Mouse (Mus musculus) embryonic facial prominence, embryonic 13.5 days (tissue): ENCODE measurements around the gene Pcdh11x. TPM values are rescaled to one million over a fixed set of nuclear protein-coding genes. Genes with fewer than 3 reads are reported as not detected.
"Not testable (repeated sequence)": the region's sequence is repeated elsewhere in the genome, so short reads cannot be mapped to it uniquely, and the experiment has no call there.

Source experiments
- ATAC-seq: fragments of 200-750 bp; cut with Nextera tagmentation; 2 replicates; pipeline ENCODE4 v1.8.0; 2017; ENCODE audit warnings: low read depth; ENCODE audit not compliant: insufficient number of reproducible peaks, insufficient read depth, low FRiP score, low TSS enrichment
- H3K27ac ChIP-seq: fragments of 300-500 bp; sonication (generic); 2 replicates; pipeline ENCODE4 v1.5.1; 2015; ENCODE audit warnings: moderate library complexity, mild to moderate bottlenecking, inconsistent platforms
- H3K27me3 ChIP-seq: fragments of 300-500 bp; sonication (generic); 2 replicates; pipeline ENCODE4 v1.6.1; 2015; ENCODE audit warnings: mild to moderate bottlenecking, inconsistent platforms
- H3K36me3 ChIP-seq: fragments of 300-500 bp; sonication (generic); 2 replicates; pipeline ENCODE4 v1.6.1; 2015; ENCODE audit warnings: mild to moderate bottlenecking, inconsistent platforms
- H3K4me1 ChIP-seq: fragments of 300-500 bp; sonication (generic); 2 replicates; pipeline ENCODE4 v1.6.1; 2015; ENCODE audit warnings: inconsistent platforms
- H3K4me2 ChIP-seq: fragments of 300-500 bp; sonication (generic); 2 replicates; pipeline ENCODE4 v1.6.1; 2015; ENCODE audit warnings: moderate library complexity, mild to moderate bottlenecking, inconsistent platforms
- H3K4me3 ChIP-seq: fragments of 300-500 bp; sonication (generic); 2 replicates; pipeline ENCODE4 v1.5.1; 2015; ENCODE audit warnings: mild to moderate bottlenecking, inconsistent platforms
- H3K9ac ChIP-seq: fragments of 300-500 bp; sonication (generic); 2 replicates; pipeline ENCODE4 v1.6.1; 2015; ENCODE audit warnings: mild to moderate bottlenecking, inconsistent platforms
- H3K9me3 ChIP-seq: fragments of 300-500 bp; sonication (generic); 2 replicates; pipeline ENCODE4 v1.6.1; 2016; ENCODE audit warnings: inconsistent platforms
- WGBS: fragments of 180-500 bp; shearing (Covaris S2); methylation state at CpG from one replicate; pipeline ENCODE4 v1.1.7; 2015; ENCODE audit warnings: mixed read lengths; 5-methylcytosine and 5-hydroxymethylcytosine counted together
- polyA plus RNA-seq: library from polyadenylated mRNA; unstranded; fragments of >200 nt; fragmentation: Nextera tagmentation; extraction: Ambion mirVana; gene quantifications from 2 replicates; pipeline ENCODE4 v1.2.1, GENCODE M21; 2015

Gene Pcdh11x
- polyA plus RNA-seq, 1 experiment from 2014 or later: 12.3 TPM

- Histone ChIP-seq H3K4me3 (no peak overlapping the region), H3K9ac (no peak overlapping the region), H3K4me2 (no peak overlapping the region), H3K36me3 (no peaks in the 10 kb centered on the region), H3K27me3 (no peaks in the 10 kb centered on the region), H3K4me1 (no peaks in the 10 kb centered on the region), H3K27ac (no peak overlapping the region), H3K9me3 (no peaks in the 10 kb centered on the region)
- 75% methylated on average over 3 of the region's 3 CpGs for WGBS
- ATAC-seq: no peak
Observed at GRCm38 (mm10) chrX:120524986-120525385, 234.9 kb downstream of the Pcdh11x start.

DNA sequence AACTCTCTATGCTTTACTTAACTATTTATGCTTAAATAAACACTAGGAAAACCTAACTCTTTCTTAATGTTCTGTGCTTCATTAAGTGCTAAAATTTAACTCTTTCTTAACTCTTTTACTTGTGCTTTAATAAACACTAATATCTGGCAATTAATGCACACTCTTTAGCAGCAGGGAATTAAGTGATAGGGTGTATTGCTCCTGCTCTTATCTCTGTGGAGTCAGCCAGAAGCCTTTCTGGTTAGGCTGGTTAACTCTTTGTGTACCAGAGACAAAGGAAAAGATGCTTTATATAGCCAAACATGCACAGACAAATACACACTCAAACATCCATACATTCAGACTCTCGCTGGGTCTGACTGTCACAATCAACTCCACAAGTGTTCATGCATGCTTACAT lies 309.2 kb downstream of the Pcdh11x start:
- Histone ChIP-seq H3K27ac (no peak overlapping the region), H3K27me3 (no peaks in the 10 kb centered on the region), H3K36me3 (no peaks in the 10 kb centered on the region), H3K4me3 (no peak overlapping the region), H3K9ac (no peak overlapping the region), H3K9me3 (no peaks in the 10 kb centered on the region), H3K4me1 (no peaks in the 10 kb centered on the region), H3K4me2 (no peak overlapping the region)
- no peak for ATAC-seq
- 78% methylated on average over 1 of the region's 1 CpGs for WGBS

- H3K36me3 ChIP-seq: no peaks in the 10 kb centered on the region
- no peak overlapping the region for H3K9ac ChIP-seq
- no peaks in the 10 kb centered on the region for H3K4me1 ChIP-seq
- H3K27ac ChIP-seq: no peak overlapping the region
- no peak overlapping the region for H3K4me2 ChIP-seq
- ATAC-seq: no peak
- H3K27me3 ChIP-seq: no peaks in the 10 kb centered on the region
- H3K9me3 ChIP-seq: no peaks in the 10 kb centered on the region
- H3K4me3 ChIP-seq: no peak overlapping the region
- 56% methylated on average over 4 of the region's 4 CpGs for WGBS
Observed at GRCm38 (mm10) chrX:120618460-120618859, 328.4 kb downstream of the Pcdh11x start.

- H3K4me1 ChIP-seq, ATAC-seq, H3K9me3 ChIP-seq, H3K9ac ChIP-seq, H3K27ac ChIP-seq, H3K4me3 ChIP-seq, H3K36me3 ChIP-seq, H3K4me2 ChIP-seq, H3K27me3 ChIP-seq: not testable (repeated sequence)
- WGBS: 90% methylated on average over 1 of the region's 1 CpGs
Observed at GRCm38 (mm10) chrX:120670236-120670635, 380.2 kb downstream of the Pcdh11x start.

GRCm38 (mm10) chrX:120734144-120734543 lies 444.1 kb downstream of the Pcdh11x start:
- Histone ChIP-seq H3K4me3 (no peak overlapping the region), H3K4me2 (no peak overlapping the region)

DNA sequence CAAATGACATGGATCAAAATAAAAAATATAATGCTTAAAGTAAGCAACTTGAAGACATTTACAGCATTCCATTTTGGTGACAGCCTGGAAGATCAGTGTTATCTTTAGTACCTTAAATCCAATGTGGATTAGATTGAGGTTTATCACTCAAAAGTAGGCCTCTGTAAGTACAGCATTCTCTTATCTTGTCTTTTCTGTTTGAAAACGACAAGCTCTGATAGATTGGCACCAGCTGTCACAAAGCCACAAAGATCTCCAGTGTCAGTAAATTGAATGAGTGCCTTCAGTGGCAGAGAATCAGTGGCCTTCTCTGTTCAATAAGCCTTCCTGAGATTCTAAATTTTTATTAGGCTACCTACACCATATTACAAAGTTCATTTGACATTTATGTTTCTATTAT lies 445.7 kb downstream of the Pcdh11x start:
- 17% methylated on average over 1 of the region's 1 CpGs for WGBS
- Histone ChIP-seq H3K9ac (no peak overlapping the region), H3K27ac (no peak overlapping the region), H3K4me2 (no peak overlapping the region), H3K27me3 (no peaks in the 10 kb centered on the region), H3K4me3 (no peak overlapping the region), H3K36me3 (no peaks in the 10 kb centered on the region), H3K9me3 (no peaks in the 10 kb centered on the region), H3K4me1 (no peaks in the 10 kb centered on the region)
- no peak for ATAC-seq

More at GRCm38 (mm10) chrX:120734144-120734543, 444.1 kb downstream of the Pcdh11x start:
- no peaks in the 10 kb centered on the region for H3K4me1 ChIP-seq
- no peak for ATAC-seq
- no peak overlapping the region for H3K9ac ChIP-seq
- no peak overlapping the region for H3K27ac ChIP-seq
- no peaks in the 10 kb centered on the region for H3K36me3 ChIP-seq
- H3K27me3 ChIP-seq: no peaks in the 10 kb centered on the region
- no peaks in the 10 kb centered on the region for H3K9me3 ChIP-seq

DNA sequence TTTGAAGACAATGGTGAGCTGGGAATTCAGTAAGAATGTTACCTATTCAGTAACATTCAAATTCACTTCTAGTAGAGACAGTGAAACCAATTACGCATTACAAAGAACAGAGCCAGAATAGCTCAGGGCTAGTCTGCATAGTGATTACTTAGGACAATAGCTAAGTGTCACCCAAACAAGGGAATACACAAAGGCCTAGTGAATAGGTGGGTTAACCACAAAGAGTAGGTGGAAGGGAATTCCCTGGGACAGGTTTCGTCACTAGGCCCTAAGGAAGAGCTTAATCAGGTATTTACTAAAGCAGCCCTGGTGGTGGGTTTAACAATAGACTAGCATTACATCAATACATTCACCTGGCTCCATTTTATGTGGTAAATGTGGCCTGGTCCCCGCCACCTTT lies 654.5 kb downstream of the Pcdh11x start:
- Histone ChIP-seq H3K27ac (no peak overlapping the region), H3K27me3 (no peaks in the 10 kb centered on the region), H3K9me3 (no peaks in the 10 kb centered on the region), H3K4me1 (no peaks in the 10 kb centered on the region), H3K9ac (no peak overlapping the region), H3K4me3 (no peak overlapping the region), H3K36me3 (no peaks in the 10 kb centered on the region), H3K4me2 (no peak overlapping the region)
- 86% methylated on average over 3 of the region's 3 CpGs for WGBS
- no peak for ATAC-seq

Other genes starting within 250 kb of the Pcdh11x start
- not detected in 2 replicates for gene H2afb3, start 22.8 kb downstream of the Pcdh11x start, polyA plus RNA-seq